Mouse (Mus musculus): ENCODE data around the gene Ppp1r14c. TPM values are rescaled to one million over a fixed set of nuclear protein-coding genes. Genes with fewer than 3 reads are reported as not detected.

Ppp1r14c gene
- polyA plus RNA-seq, 1 experiment from 2014 or later: 2.0 TPM

- WGBS: 91% methylated on average over 12 of the region's 12 CpGs
- no peak for DNase-seq (ENCODE audit: low spot score)
- Histone ChIP-seq H3K27me3 (ENCODE audit: control insufficient read depth, insufficient read depth, low read length) (no peaks in the 10 kb centered on the region), H3K4me3 (ENCODE audit: low read depth, low read length) (no peak overlapping the region), H3K4me1 (replicated peaks; ENCODE audit: control insufficient read depth, insufficient read depth, low read length) (no peaks in the 10 kb centered on the region), H3K27ac (ENCODE audit: low read depth, low read length) (no peak overlapping the region), H3K4me2 (ENCODE audit: low read depth, low read length, severe bottlenecking) (no peak overlapping the region), H3K9ac (ENCODE audit: low read length) (no peak overlapping the region), H3K9me3 (ENCODE audit: control insufficient read depth, low read length) (no peaks in the 10 kb centered on the region), H3K36me3 (ENCODE audit: control insufficient read depth, insufficient read depth, low read length) (no peaks in the 10 kb centered on the region)
- no peak for ATAC-seq (replicated peaks; ENCODE audit: low FRiP score)
Observed at GRCm38 (mm10) chr10:3395341-3395931, 29.6 kb downstream of the Ppp1r14c start.

- no peaks in the 10 kb centered on the region for H3K4me1 ChIP-seq (replicated peaks; ENCODE audit: control insufficient read depth, insufficient read depth, low read length)
- H3K4me3 ChIP-seq (ENCODE audit: low read depth, low read length): no peak overlapping the region
- no peak overlapping the region for H3K9ac ChIP-seq (ENCODE audit: low read length)
- no peak for DNase-seq (ENCODE audit: low spot score)
- ATAC-seq (replicated peaks; ENCODE audit: low FRiP score): no peak
- 81% methylated on average over 10 of the region's 10 CpGs for WGBS
- no peak overlapping the region for H3K27ac ChIP-seq (ENCODE audit: low read depth, low read length)
- no peak overlapping the region for H3K4me2 ChIP-seq (ENCODE audit: low read depth, low read length, severe bottlenecking)
- no peaks in the 10 kb centered on the region for H3K36me3 ChIP-seq (ENCODE audit: control insufficient read depth, insufficient read depth, low read length)
- no peaks in the 10 kb centered on the region for H3K9me3 ChIP-seq (ENCODE audit: control insufficient read depth, low read length)
- no peaks in the 10 kb centered on the region for H3K27me3 ChIP-seq (ENCODE audit: control insufficient read depth, insufficient read depth, low read length)
Observed at GRCm38 (mm10) chr10:3396008-3396795, 30.3 kb downstream of the Ppp1r14c start.

- no peak overlapping the region for H3K27ac ChIP-seq (ENCODE audit: low read depth, low read length)
- 77% methylated on average over 3 of the region's 3 CpGs for WGBS
- H3K4me3 ChIP-seq (ENCODE audit: low read depth, low read length): no peak overlapping the region
- no peaks in the 10 kb centered on the region for H3K9me3 ChIP-seq (ENCODE audit: control insufficient read depth, low read length)
- H3K27me3 ChIP-seq (ENCODE audit: control insufficient read depth, insufficient read depth, low read length): no peaks in the 10 kb centered on the region
- no peaks in the 10 kb centered on the region for H3K4me1 ChIP-seq (replicated peaks; ENCODE audit: control insufficient read depth, insufficient read depth, low read length)
- no peak overlapping the region for H3K9ac ChIP-seq (ENCODE audit: low read length)
- no peak for ATAC-seq (replicated peaks; ENCODE audit: low FRiP score)
- no peak overlapping the region for H3K4me2 ChIP-seq (ENCODE audit: low read depth, low read length, severe bottlenecking)
- no peak for DNase-seq (ENCODE audit: low spot score)
- no peaks in the 10 kb centered on the region for H3K36me3 ChIP-seq (ENCODE audit: control insufficient read depth, insufficient read depth, low read length)
Observed at GRCm38 (mm10) chr10:3397406-3397805, 31.5 kb downstream of the Ppp1r14c start.

- Histone ChIP-seq H3K27ac (ENCODE audit: low read depth, low read length) (no peak overlapping the region), H3K4me2 (ENCODE audit: low read depth, low read length, severe bottlenecking) (no peak overlapping the region), H3K9ac (ENCODE audit: low read length) (no peak overlapping the region), H3K27me3 (ENCODE audit: control insufficient read depth, insufficient read depth, low read length) (no peaks in the 10 kb centered on the region), H3K4me3 (ENCODE audit: low read depth, low read length) (no peak overlapping the region), H3K36me3 (ENCODE audit: control insufficient read depth, insufficient read depth, low read length) (no peaks in the 10 kb centered on the region), H3K4me1 (replicated peaks; ENCODE audit: control insufficient read depth, insufficient read depth, low read length) (no peaks in the 10 kb centered on the region), H3K9me3 (ENCODE audit: control insufficient read depth, low read length) (no peaks in the 10 kb centered on the region)
- WGBS: 95% methylated on average over 5 of the region's 5 CpGs
- no peak for DNase-seq (ENCODE audit: low spot score)
- ATAC-seq (replicated peaks; ENCODE audit: low FRiP score): no peak
Observed at GRCm38 (mm10) chr10:3398051-3398450, 32.2 kb downstream of the Ppp1r14c start.

- 89% methylated on average over 5 of the region's 5 CpGs for WGBS
- Histone ChIP-seq H3K27ac (ENCODE audit: low read depth, low read length) (no peak overlapping the region), H3K36me3 (ENCODE audit: control insufficient read depth, insufficient read depth, low read length) (no peaks in the 10 kb centered on the region), H3K4me2 (ENCODE audit: low read depth, low read length, severe bottlenecking) (no peak overlapping the region), H3K9me3 (ENCODE audit: control insufficient read depth, low read length) (no peaks in the 10 kb centered on the region), H3K27me3 (ENCODE audit: control insufficient read depth, insufficient read depth, low read length) (no peaks in the 10 kb centered on the region), H3K4me3 (ENCODE audit: low read depth, low read length) (no peak overlapping the region), H3K9ac (ENCODE audit: low read length) (no peak overlapping the region), H3K4me1 (replicated peaks; ENCODE audit: control insufficient read depth, insufficient read depth, low read length) (no peaks in the 10 kb centered on the region)
- no peak for ATAC-seq (replicated peaks; ENCODE audit: low FRiP score)
- no peak for DNase-seq (ENCODE audit: low spot score)
Observed at GRCm38 (mm10) chr10:3402284-3402683, 36.4 kb downstream of the Ppp1r14c start.

- H3K27me3 ChIP-seq (ENCODE audit: control insufficient read depth, insufficient read depth, low read length): no peaks in the 10 kb centered on the region
- H3K4me2 ChIP-seq (ENCODE audit: low read depth, low read length, severe bottlenecking): no peak overlapping the region
- H3K9ac ChIP-seq (ENCODE audit: low read length): no peak overlapping the region
- H3K36me3 ChIP-seq (ENCODE audit: control insufficient read depth, insufficient read depth, low read length): no peaks in the 10 kb centered on the region
- no peak overlapping the region for H3K4me3 ChIP-seq (ENCODE audit: low read depth, low read length)
- WGBS: 87% methylated on average over 7 of the region's 7 CpGs
- no peak overlapping the region for H3K27ac ChIP-seq (ENCODE audit: low read depth, low read length)
- DNase-seq (ENCODE audit: low spot score) (no peak), ATAC-seq (replicated peaks; ENCODE audit: low FRiP score) (no peak)
- no peaks in the 10 kb centered on the region for H3K4me1 ChIP-seq (replicated peaks; ENCODE audit: control insufficient read depth, insufficient read depth, low read length)
- H3K9me3 ChIP-seq (ENCODE audit: control insufficient read depth, low read length): no peaks in the 10 kb centered on the region
Observed at GRCm38 (mm10) chr10:3403416-3404137, 37.7 kb downstream of the Ppp1r14c start.

- H3K36me3 ChIP-seq (ENCODE audit: control insufficient read depth, insufficient read depth, low read length): no peaks in the 10 kb centered on the region
- no peak overlapping the region for H3K9ac ChIP-seq (ENCODE audit: low read length)
- no peaks in the 10 kb centered on the region for H3K9me3 ChIP-seq (ENCODE audit: control insufficient read depth, low read length)
- H3K4me3 ChIP-seq (ENCODE audit: low read depth, low read length): no peak overlapping the region
- no peaks in the 10 kb centered on the region for H3K27me3 ChIP-seq (ENCODE audit: control insufficient read depth, insufficient read depth, low read length)
- H3K4me2 ChIP-seq (ENCODE audit: low read depth, low read length, severe bottlenecking): no peak overlapping the region
- H3K27ac ChIP-seq (ENCODE audit: low read depth, low read length): no peak overlapping the region
- DNase-seq (ENCODE audit: low spot score) (no peak), ATAC-seq (replicated peaks; ENCODE audit: low FRiP score) (no peak)
- 88% methylated on average over 4 of the region's 4 CpGs for WGBS
- no peaks in the 10 kb centered on the region for H3K4me1 ChIP-seq (replicated peaks; ENCODE audit: control insufficient read depth, insufficient read depth, low read length)
Observed at GRCm38 (mm10) chr10:3404362-3404761, 38.5 kb downstream of the Ppp1r14c start.

GRCm38 (mm10) chr10:3406280-3406679 is 40.4 kb downstream of the Ppp1r14c start:
- WGBS: 82% methylated on average over 2 of the region's 2 CpGs
- Histone ChIP-seq H3K9me3 (ENCODE audit: control insufficient read depth, low read length) (no peaks in the 10 kb centered on the region), H3K4me1 (replicated peaks; ENCODE audit: control insufficient read depth, insufficient read depth, low read length) (no peaks in the 10 kb centered on the region), H3K9ac (ENCODE audit: low read length) (no peak overlapping the region), H3K27me3 (ENCODE audit: control insufficient read depth, insufficient read depth, low read length) (no peaks in the 10 kb centered on the region), H3K4me2 (ENCODE audit: low read depth, low read length, severe bottlenecking) (no peak overlapping the region), H3K27ac (ENCODE audit: low read depth, low read length) (no peak overlapping the region), H3K36me3 (ENCODE audit: control insufficient read depth, insufficient read depth, low read length) (no peaks in the 10 kb centered on the region), H3K4me3 (ENCODE audit: low read depth, low read length) (no peak overlapping the region)
- DNase-seq (ENCODE audit: low spot score) (no peak), ATAC-seq (replicated peaks; ENCODE audit: low FRiP score) (no peak)

All from forebrain, embryonic 11.5 days (tissue).